Mouse (Mus musculus): ENCODE results near the gene Mettl13. TPM values are rescaled to one million over a fixed set of nuclear protein-coding genes. Genes with fewer than 3 reads are reported as not detected.
A peak's percentile ranks its signal among the peaks of the same experiment; 100 is the strongest.

The Mettl13 gene
- polyA plus RNA-seq, 2 experiments: 17.0 to 17.9 TPM

GRCm38 (mm10) chr1:162549615-162550283 is 1.4 kb upstream of the Mettl13 start:
- Histone ChIP-seq H3K27me3 (ENCODE audit: control insufficient read depth, insufficient read depth, low read length) (no peaks in the 10 kb centered on the region), H3K9me3 (ENCODE audit: control insufficient read depth, low read length) (no peaks in the 10 kb centered on the region), H3K4me3 (replicated peaks; ENCODE audit: low read length) (no peak overlapping the region), H3K9ac (ENCODE audit: low read depth, low read length, severe bottlenecking) (no peak overlapping the region), H3K27ac (replicated peaks; ENCODE audit: low read depth, low read length) (no peak overlapping the region), H3K4me2 (replicated peaks; ENCODE audit: low read depth, low read length, severe bottlenecking) (no peak overlapping the region), H3K4me1 (ENCODE audit: control insufficient read depth, insufficient read depth, low read length) (peaks cover 11% of the 10 kb centered on the region; the same call in 1 of the 2 replicates), H3K36me3 (ENCODE audit: control insufficient read depth, insufficient read depth, low read length) (peaks cover 17% of the 10 kb centered on the region)
- DNase-seq (ENCODE audit: low spot score) (peak; percentile 61), ATAC-seq (ENCODE audit: low FRiP score, low read depth) (no peak)
- WGBS: 73% methylated on average over 5 of the region's 5 CpGs
- TF ChIP-seq POLR2A (IDR thresholded peaks at IDR 0.05; ENCODE audit: borderline replicate concordance, extremely low read depth, insufficient read depth, insufficient read length): no peak

- Histone ChIP-seq H3K27ac (replicated peaks; ENCODE audit: low read depth, low read length) (peak overlapping the region; percentile 45), H3K4me3 (replicated peaks; ENCODE audit: low read length) (peak overlapping the region; percentile 76), H3K4me1 (ENCODE audit: control insufficient read depth, insufficient read depth, low read length) (peaks cover 11% of the 10 kb centered on the region; the same call in 1 of the 2 replicates), H3K9me3 (ENCODE audit: control insufficient read depth, low read length) (no peaks in the 10 kb centered on the region), H3K9ac (ENCODE audit: low read depth, low read length, severe bottlenecking) (peak overlapping the region; percentile 50; the same call in 1 of the 2 replicates), H3K4me2 (replicated peaks; ENCODE audit: low read depth, low read length, severe bottlenecking) (peak overlapping the region; percentile 82), H3K27me3 (ENCODE audit: control insufficient read depth, insufficient read depth, low read length) (no peaks in the 10 kb centered on the region), H3K36me3 (ENCODE audit: control insufficient read depth, insufficient read depth, low read length) (peaks cover 24% of the 10 kb centered on the region)
- no peak for TF ChIP-seq POLR2A (IDR thresholded peaks at IDR 0.05; ENCODE audit: borderline replicate concordance, extremely low read depth, insufficient read depth, insufficient read length)
- WGBS: 61% methylated on average over 10 of the region's 10 CpGs
- no peak for ATAC-seq (ENCODE audit: low FRiP score, low read depth)
- no peak for DNase-seq (ENCODE audit: low spot score)
Measured at GRCm38 (mm10) chr1:162548917-162549613, 714 bp upstream of the Mettl13 start.

GRCm38 (mm10) chr1:162547607-162548006 is 744 bp downstream of the Mettl13 start:
- WGBS: 5% methylated on average over 10 of the region's 10 CpGs
- DNase-seq (ENCODE audit: low spot score): no peak
- 0 out of 2 replicates have a peak overlapping the region, but pooled peaks have one; percentile 58 for H3K27ac ChIP-seq (replicated peaks; ENCODE audit: low read depth, low read length)

DNA sequence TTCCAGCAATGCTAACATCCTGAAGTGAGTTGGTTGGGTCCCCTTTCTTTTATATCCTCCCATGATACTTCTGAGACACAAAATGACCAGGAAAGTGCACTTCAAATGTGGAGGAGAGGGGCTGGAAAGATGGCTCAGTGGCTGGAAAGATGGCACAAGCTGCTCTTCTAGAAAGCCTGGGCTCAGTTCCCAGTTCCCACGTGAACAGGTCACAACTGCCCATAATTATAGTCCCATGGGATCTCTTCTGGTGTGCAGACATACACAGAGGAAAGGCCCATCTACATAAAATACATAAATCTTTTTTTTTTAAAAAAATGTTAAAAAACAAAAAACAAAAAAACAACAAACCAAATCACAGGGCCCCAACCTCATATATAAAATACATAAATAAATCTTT is 5.1 kb downstream of the Mettl13 start:
- WGBS: 77% methylated on average over 1 of the region's 1 CpGs
- Histone ChIP-seq H3K4me2 (replicated peaks; ENCODE audit: low read depth, low read length, severe bottlenecking) (no peak overlapping the region), H3K9me3 (ENCODE audit: control insufficient read depth, low read length) (no peaks in the 10 kb centered on the region), H3K36me3 (ENCODE audit: control insufficient read depth, insufficient read depth, low read length) (peaks cover 77% of the 10 kb centered on the region), H3K9ac (ENCODE audit: low read depth, low read length, severe bottlenecking) (no peak overlapping the region), H3K4me3 (replicated peaks; ENCODE audit: low read length) (no peak overlapping the region), H3K4me1 (ENCODE audit: control insufficient read depth, insufficient read depth, low read length) (peaks cover 7% of the 10 kb centered on the region; the same call in 1 of the 2 replicates), H3K27me3 (ENCODE audit: control insufficient read depth, insufficient read depth, low read length) (no peaks in the 10 kb centered on the region), H3K27ac (replicated peaks; ENCODE audit: low read depth, low read length) (no peak overlapping the region)
- no peak for TF ChIP-seq POLR2A (IDR thresholded peaks at IDR 0.05; ENCODE audit: borderline replicate concordance, extremely low read depth, insufficient read depth, insufficient read length)
- no peak for ATAC-seq (ENCODE audit: low FRiP score, low read depth)
- no peak for DNase-seq (ENCODE audit: low spot score)

More at GRCm38 (mm10) chr1:162547607-162548006, 744 bp downstream of the Mettl13 start:
- Histone ChIP-seq H3K4me2 (replicated peaks; ENCODE audit: low read depth, low read length, severe bottlenecking) (peak overlapping the region; percentile 82), H3K4me3 (replicated peaks; ENCODE audit: low read length) (peak overlapping the region; percentile 76), H3K9ac (ENCODE audit: low read depth, low read length, severe bottlenecking) (peak overlapping the region; percentile 65), H3K4me1 (ENCODE audit: control insufficient read depth, insufficient read depth, low read length) (peaks cover 11% of the 10 kb centered on the region; the same call in 1 of the 2 replicates), H3K27me3 (ENCODE audit: control insufficient read depth, insufficient read depth, low read length) (no peaks in the 10 kb centered on the region), H3K36me3 (ENCODE audit: control insufficient read depth, insufficient read depth, low read length) (peaks cover 37% of the 10 kb centered on the region), H3K9me3 (ENCODE audit: control insufficient read depth, low read length) (no peaks in the 10 kb centered on the region)
- no peak for ATAC-seq (ENCODE audit: low FRiP score, low read depth)
- no peak for TF ChIP-seq POLR2A (IDR thresholded peaks at IDR 0.05; ENCODE audit: borderline replicate concordance, extremely low read depth, insufficient read depth, insufficient read length)

DNA sequence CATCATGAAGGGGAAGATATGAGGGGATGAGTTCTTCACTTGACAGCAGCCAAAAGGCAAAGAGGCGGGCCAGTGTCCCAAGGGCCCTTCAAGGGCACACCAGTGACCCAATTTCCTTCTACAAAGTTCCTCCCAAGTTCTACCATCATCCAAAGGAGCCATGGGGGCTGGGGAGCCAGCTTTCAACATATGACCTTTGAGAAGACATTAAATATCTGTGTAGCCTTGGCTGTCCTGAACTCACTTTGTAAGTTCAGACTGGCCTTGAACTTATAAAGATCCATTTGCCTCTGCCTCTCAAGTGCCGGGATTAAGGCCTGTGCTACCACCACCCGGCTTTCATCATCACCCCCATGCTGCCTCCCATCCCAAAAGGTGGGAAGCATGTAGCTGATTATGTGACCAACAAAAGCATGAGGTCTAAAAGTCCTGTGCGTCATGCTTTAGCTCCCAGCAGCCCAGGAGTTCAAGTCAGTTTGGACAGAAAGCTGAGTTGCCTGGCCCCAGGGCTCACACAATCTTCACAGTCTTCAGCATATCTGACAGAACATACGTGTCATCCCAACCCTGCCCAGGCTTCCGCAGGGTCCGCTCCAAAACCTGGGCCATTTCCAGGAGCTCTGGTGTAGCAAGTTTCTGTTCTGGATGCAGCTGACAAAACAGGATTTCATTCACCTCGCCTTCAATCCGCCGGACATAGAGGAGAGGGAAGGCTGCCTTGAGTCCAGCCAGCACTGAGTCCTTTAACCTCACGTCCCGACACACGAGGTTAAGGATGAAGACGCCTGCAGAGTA is 14.4 kb downstream of the Mettl13 start:
- no peak for TF ChIP-seq POLR2A (IDR thresholded peaks at IDR 0.05; ENCODE audit: borderline replicate concordance, extremely low read depth, insufficient read depth, insufficient read length)
- no peak for ATAC-seq (ENCODE audit: low FRiP score, low read depth)
- H3K4me3 ChIP-seq (replicated peaks; ENCODE audit: low read length): no peak overlapping the region
- no peak for DNase-seq (ENCODE audit: low spot score)
- no peaks in the 10 kb centered on the region for H3K27me3 ChIP-seq (ENCODE audit: control insufficient read depth, insufficient read depth, low read length)
- no peak overlapping the region for H3K9ac ChIP-seq (ENCODE audit: low read depth, low read length, severe bottlenecking)
- peaks cover 66% of the 10 kb centered on the region for H3K36me3 ChIP-seq (ENCODE audit: control insufficient read depth, insufficient read depth, low read length)
- no peaks in the 10 kb centered on the region for H3K4me1 ChIP-seq (ENCODE audit: control insufficient read depth, insufficient read depth, low read length)
- no peak overlapping the region for H3K27ac ChIP-seq (replicated peaks; ENCODE audit: low read depth, low read length)
- H3K4me2 ChIP-seq (replicated peaks; ENCODE audit: low read depth, low read length, severe bottlenecking): no peak overlapping the region
- no peaks in the 10 kb centered on the region for H3K9me3 ChIP-seq (ENCODE audit: control insufficient read depth, low read length)
- WGBS: 94% methylated on average over 14 of the region's 14 CpGs
